Mouse (Mus musculus) bone marrow, adult 2 months (tissue): Measurements from ENCODE around the gene Rmnd1. TPM values are rescaled to one million over a fixed set of nuclear protein-coding genes. Genes with fewer than 3 reads are reported as not detected.

ENCODE experiments used
- H3K27ac ChIP-seq: fragments of 200-500 bp; 2 replicates; pipeline ENCODE4 v1.5.1; 2012; ENCODE audit warnings: low read depth, mild to moderate bottlenecking, control low read depth, inconsistent platforms, low read length; ENCODE audit not compliant: control insufficient read depth, poor library complexity, insufficient read depth
- H3K4me1 ChIP-seq: fragments of 200-500 bp; 2 replicates; pipeline ENCODE4 v1.6.1; 2011; ENCODE audit warnings: low read length; ENCODE audit not compliant: control insufficient read depth, insufficient read depth
- H3K4me3 ChIP-seq: fragments of 200-500 bp; replicated peaks from 2 replicates; pipeline ENCODE3; 2011; ENCODE audit warnings: mild to moderate bottlenecking, low read depth, low read length, control low read depth; ENCODE audit not compliant: control insufficient read depth
- CTCF ChIP-seq: fragments of 200-500 bp; IDR thresholded peaks from 2 replicates; pipeline ENCODE4 v1.5.1; 2011; ENCODE audit warnings: low read length, control low read depth; ENCODE audit not compliant: control insufficient read depth, insufficient read depth
- POLR2A ChIP-seq: fragments of 200-500 bp; IDR thresholded peaks from 2 replicates; pipeline ENCODE4 v1.6.1; 2011; ENCODE audit warnings: low read depth, mild to moderate bottlenecking, control low read depth, low read length, borderline replicate concordance; ENCODE audit not compliant: control insufficient read depth
- WGBS: fragments of 180-500 bp; shearing (Covaris S2); methylation state at CpG from one replicate; pipeline ENCODE4 v1.1.7; 2018; 5-methylcytosine and 5-hydroxymethylcytosine counted together
- polyA plus RNA-seq: library from polyadenylated mRNA; stranded (reverse); fragments of >200 nt; gene quantifications from 2 replicates; pipeline ENCODE4 v1.2.4, GENCODE M21; 2011; ENCODE audit warnings: low replicate concordance; ENCODE audit not compliant: missing spikeins, insufficient read depth, insufficient read length

Rmnd1 gene
- polyA plus RNA-seq, 1 experiment = 47.1 TPM

GRCm38 (mm10) chr10:4356640-4357039 is 75.5 kb downstream of the Rmnd1 start:
- WGBS = 11% methylated on average over 5 of the region's 5 CpGs
- Histone ChIP-seq H3K4me3 (no peak overlapping the region), H3K4me1 (no peaks in the 10 kb centered on the region), H3K27ac (no peak overlapping the region)
- TF ChIP-seq CTCF = no peak

DNA sequence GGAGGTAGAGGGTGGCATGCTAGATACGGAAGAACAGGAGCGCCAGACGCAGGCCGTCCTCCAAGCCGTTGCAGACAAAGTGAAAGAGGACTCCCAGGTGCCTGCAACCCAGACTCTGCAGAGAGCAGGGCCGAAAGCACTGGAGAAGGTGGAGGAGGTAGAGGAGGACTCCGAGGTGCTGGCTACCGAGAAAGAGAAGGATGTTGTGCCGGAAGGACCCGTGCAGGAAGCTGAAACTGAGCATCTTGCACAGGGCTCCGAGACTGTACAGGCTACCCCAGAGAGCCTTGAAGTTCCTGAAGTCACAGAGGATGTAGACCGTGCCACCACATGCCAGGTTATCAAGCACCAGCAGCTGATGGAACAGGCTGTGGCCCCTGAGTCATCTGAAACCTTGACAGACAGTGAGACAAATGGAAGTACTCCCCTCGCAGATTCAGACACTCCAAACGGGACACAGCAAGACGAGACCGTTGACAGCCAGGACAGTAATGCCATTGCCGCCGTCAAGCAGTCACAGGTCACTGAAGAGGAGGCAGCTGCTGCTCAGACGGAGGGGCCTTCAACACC is 76.2 kb downstream of the Rmnd1 start:
- TF ChIP-seq CTCF (no peak), POLR2A (no peak)
- H3K4me1 ChIP-seq = no peaks in the 10 kb centered on the region
- H3K27ac ChIP-seq = no peak overlapping the region
- peak overlapping the region; percentile 2 for H3K4me3 ChIP-seq
- 57% methylated on average over 19 of the region's 19 CpGs for WGBS

DNA sequence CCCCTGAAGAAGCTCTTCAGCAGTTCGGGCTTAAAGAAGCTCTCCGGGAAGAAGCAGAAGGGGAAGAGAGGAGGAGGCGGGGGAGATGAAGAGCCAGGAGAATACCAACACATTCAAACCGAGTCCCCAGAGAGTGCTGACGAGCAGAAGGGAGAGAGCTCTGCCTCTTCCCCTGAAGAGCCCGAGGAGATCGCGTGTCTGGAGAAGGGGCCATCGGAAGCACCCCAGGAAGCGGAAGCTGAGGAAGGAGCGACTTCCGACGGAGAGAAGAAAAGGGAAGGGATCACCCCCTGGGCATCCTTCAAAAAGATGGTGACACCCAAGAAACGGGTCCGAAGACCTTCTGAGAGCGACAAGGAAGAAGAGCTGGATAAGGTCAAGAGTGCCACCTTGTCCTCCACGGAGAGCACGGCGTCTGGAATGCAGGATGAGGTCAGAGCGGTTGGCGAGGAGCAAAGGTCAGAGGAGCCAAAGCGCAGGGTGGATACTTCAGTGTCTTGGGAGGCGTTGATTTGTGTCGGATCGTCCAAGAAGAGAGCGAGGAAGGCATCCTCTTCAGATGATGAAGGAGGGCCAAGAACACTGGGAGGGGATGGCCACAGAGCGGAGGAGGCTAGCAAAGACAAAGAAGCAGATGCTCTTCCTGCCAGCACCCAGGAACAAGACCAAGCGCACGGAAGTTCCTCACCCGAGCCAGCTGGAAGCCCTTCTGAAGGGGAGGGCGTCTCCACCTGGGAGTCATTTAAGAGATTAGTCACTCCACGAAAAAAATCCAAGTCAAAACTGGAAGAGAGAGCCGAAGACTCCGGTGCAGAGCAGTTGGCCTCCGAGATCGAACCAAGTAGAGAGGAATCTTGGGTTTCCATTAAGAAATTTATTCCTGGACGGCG is 77.6 kb downstream of the Rmnd1 start:
- TF ChIP-seq POLR2A = no peak
- TF ChIP-seq CTCF = no peak
- Histone ChIP-seq H3K4me3 (no peak overlapping the region), H3K4me1 (no peaks in the 10 kb centered on the region), H3K27ac (no peak overlapping the region)
- 89% methylated on average over 38 of the region's 38 CpGs for WGBS

Other genes starting within 250 kb of the Rmnd1 start
- gene Akap12, start 166.0 kb downstream of the Rmnd1 start, polyA plus RNA-seq = 10.0 and 26.8 TPM in 2 replicates
- gene Zbtb2, start 44.3 kb downstream of the Rmnd1 start, polyA plus RNA-seq = 2.9 and 7.6 TPM in 2 replicates
- 10.0 and 29.6 TPM in 2 replicates for gene Armt1, start 79 bp upstream of the Rmnd1 start, polyA plus RNA-seq
- gene Ccdc170, start 50.1 kb upstream of the Rmnd1 start, polyA plus RNA-seq = 0.45 TPM in 1 of 2 replicates, not detected in the other
- 2.9 and 5.7 TPM in 2 replicates for gene Esr1, start 179.2 kb upstream of the Rmnd1 start, polyA plus RNA-seq